Mouse (Mus musculus) embryonic facial prominence, embryonic 13.5 days (tissue): ENCODE measurements at regions not wholly inside any gene's neighbourhood (a gene's known extent, or its start where the extent isn't known, plus 50 kb on each side); places are given as distances from the start of the nearest gene placed in this dataset.
"Not testable (repeated sequence)": the region's sequence is repeated elsewhere in the genome, so short reads cannot be mapped to it uniquely, and the experiment has no call there.

Experiments used
- ATAC-seq: fragments of 200-750 bp; cut with Nextera tagmentation; 2 replicates; pipeline ENCODE4 v1.8.0; 2017; ENCODE audit warnings: low read depth; ENCODE audit not compliant: insufficient number of reproducible peaks, insufficient read depth, low FRiP score, low TSS enrichment
- H3K27ac ChIP-seq: fragments of 300-500 bp; sonication (generic); 2 replicates; pipeline ENCODE4 v1.5.1; 2015; ENCODE audit warnings: moderate library complexity, mild to moderate bottlenecking, inconsistent platforms
- H3K27me3 ChIP-seq: fragments of 300-500 bp; sonication (generic); 2 replicates; pipeline ENCODE4 v1.6.1; 2015; ENCODE audit warnings: mild to moderate bottlenecking, inconsistent platforms
- H3K36me3 ChIP-seq: fragments of 300-500 bp; sonication (generic); 2 replicates; pipeline ENCODE4 v1.6.1; 2015; ENCODE audit warnings: mild to moderate bottlenecking, inconsistent platforms
- H3K4me1 ChIP-seq: fragments of 300-500 bp; sonication (generic); 2 replicates; pipeline ENCODE4 v1.6.1; 2015; ENCODE audit warnings: inconsistent platforms
- H3K4me2 ChIP-seq: fragments of 300-500 bp; sonication (generic); 2 replicates; pipeline ENCODE4 v1.6.1; 2015; ENCODE audit warnings: moderate library complexity, mild to moderate bottlenecking, inconsistent platforms
- H3K4me3 ChIP-seq: fragments of 300-500 bp; sonication (generic); 2 replicates; pipeline ENCODE4 v1.5.1; 2015; ENCODE audit warnings: mild to moderate bottlenecking, inconsistent platforms
- H3K9ac ChIP-seq: fragments of 300-500 bp; sonication (generic); 2 replicates; pipeline ENCODE4 v1.6.1; 2015; ENCODE audit warnings: mild to moderate bottlenecking, inconsistent platforms
- H3K9me3 ChIP-seq: fragments of 300-500 bp; sonication (generic); 2 replicates; pipeline ENCODE4 v1.6.1; 2016; ENCODE audit warnings: inconsistent platforms
- WGBS: fragments of 180-500 bp; shearing (Covaris S2); methylation state at CpG from one replicate; pipeline ENCODE4 v1.1.7; 2015; ENCODE audit warnings: mixed read lengths; 5-methylcytosine and 5-hydroxymethylcytosine counted together

DNA sequence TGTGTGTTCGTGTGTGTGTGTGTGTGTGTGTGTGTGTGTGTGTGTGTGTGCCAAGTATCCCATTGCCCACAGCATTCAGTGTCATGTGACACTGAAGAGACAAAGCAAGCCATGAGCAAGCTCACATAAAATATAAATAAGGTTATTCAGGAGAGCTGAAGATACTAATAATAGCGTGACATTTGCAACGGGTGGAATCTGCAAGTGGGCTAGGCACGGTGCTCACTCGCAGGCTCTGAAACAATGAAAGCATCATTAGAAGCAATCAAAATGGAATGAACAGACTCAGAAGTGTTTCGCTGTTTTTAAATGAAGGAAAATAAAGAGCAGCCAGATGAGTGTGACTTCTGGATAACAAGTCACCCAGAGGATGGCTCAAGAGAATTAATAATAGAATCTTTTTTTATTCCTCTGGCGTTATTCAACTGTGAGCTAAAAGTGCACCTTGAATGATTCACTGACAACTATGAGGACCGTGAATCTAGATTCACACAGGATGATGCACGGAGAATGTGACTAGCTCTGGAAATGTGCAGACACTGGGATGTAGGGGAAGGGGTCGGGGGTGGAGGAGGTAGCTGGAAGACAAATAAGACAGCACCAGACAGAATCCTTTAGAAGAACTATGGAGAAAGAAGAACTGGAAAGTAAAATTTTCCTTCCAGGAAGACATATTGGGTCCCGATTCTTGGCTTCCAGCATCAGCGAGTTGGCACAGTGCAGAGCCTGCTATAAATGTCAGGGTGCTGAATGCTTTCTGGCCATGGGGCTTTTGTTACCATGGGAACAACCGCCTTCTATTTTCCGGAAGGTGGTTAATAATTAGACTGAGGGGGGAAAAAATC lies 55.3 kb downstream of the Actbl2 start:
- Histone ChIP-seq H3K36me3 (no peaks in the 10 kb centered on the region), H3K4me3 (no peak overlapping the region), H3K4me1 (no peaks in the 10 kb centered on the region), H3K9ac (no peak overlapping the region), H3K9me3 (no peaks in the 10 kb centered on the region; the same call in 1 of the 2 replicates), H3K4me2 (no peak overlapping the region), H3K27me3 (no peaks in the 10 kb centered on the region), H3K27ac (no peak overlapping the region)
- WGBS, result 79% methylated on average over 14 of the region's 14 CpGs
- no peak for ATAC-seq

DNA sequence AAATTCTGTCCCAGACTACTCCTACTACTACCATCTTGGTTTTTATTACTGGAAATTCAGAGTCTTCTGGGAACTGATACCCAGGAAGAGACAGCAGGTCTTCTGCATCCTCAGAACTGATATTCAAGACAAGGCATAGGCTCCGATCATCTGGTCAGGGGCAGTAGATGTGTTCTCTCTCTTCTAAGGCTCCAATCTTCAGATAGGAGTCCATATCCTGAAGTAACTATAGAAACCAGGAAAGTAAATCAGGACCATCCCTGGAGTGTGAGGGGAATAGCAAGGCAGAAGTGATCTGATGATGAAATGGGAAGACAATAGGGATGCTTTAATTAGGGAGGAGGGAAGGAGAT lies 55.9 kb downstream of the Actbl2 start:
- Histone ChIP-seq H3K9me3 (no peaks in the 10 kb centered on the region; the same call in 1 of the 2 replicates), H3K4me2 (no peak overlapping the region), H3K4me3 (no peak overlapping the region), H3K27ac (no peak overlapping the region), H3K4me1 (no peaks in the 10 kb centered on the region), H3K36me3 (no peaks in the 10 kb centered on the region), H3K27me3 (no peaks in the 10 kb centered on the region), H3K9ac (no peak overlapping the region)
- no peak for ATAC-seq
- 95% methylated on average over 1 of the region's 1 CpGs for WGBS

DNA sequence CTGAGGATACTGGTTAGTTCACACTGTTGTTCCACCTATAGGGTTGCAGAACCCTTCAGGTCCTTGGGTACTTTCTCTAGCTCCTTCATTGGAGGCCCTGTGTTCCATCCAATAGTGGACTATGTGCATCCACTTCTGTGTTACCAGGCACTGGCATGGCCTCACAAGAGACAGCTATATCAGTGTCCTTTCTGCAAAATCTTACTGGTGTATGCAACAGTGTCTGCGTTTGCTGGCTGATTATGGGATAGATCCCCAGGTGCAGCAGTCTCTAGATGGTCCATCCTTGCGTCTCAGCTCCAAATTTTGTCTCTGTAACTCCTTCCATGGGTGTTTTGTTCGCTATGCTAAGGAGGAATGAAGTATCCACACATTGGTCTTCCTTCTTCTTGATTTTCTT lies 58.7 kb downstream of the Actbl2 start:
- not testable (repeated sequence) for H3K9ac ChIP-seq, H3K27ac ChIP-seq, H3K27me3 ChIP-seq, H3K4me3 ChIP-seq, H3K36me3 ChIP-seq, H3K4me1 ChIP-seq, H3K4me2 ChIP-seq, H3K9me3 ChIP-seq, ATAC-seq
- 83% methylated on average over 3 of the region's 3 CpGs for WGBS

DNA sequence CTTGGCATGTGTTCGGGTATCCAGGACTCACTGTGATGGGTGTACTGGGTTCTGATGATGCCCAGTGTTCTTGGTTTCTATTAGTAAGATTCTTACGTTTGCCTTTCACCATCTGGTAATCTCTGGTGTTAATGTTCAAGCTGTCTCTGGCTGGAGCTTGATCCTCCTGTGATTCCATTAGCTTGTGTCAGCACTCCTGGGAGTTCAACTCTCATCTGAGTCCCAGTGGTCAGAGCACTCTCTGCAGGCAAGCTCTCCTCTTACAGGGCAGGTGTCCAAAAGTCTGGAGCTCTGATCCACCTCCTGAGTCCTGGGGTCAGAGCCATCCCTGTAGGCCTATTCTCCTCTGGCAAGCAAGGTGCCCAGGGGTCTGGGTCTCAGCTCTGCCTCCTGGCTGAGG lies 63.1 kb downstream of the Actbl2 start:
- H3K9ac ChIP-seq, H3K36me3 ChIP-seq, H3K27ac ChIP-seq, ATAC-seq, H3K4me1 ChIP-seq, H3K4me2 ChIP-seq, H3K27me3 ChIP-seq, H3K9me3 ChIP-seq, H3K4me3 ChIP-seq: not testable (repeated sequence)
- WGBS, result 94% methylated on average over 2 of the region's 2 CpGs

DNA sequence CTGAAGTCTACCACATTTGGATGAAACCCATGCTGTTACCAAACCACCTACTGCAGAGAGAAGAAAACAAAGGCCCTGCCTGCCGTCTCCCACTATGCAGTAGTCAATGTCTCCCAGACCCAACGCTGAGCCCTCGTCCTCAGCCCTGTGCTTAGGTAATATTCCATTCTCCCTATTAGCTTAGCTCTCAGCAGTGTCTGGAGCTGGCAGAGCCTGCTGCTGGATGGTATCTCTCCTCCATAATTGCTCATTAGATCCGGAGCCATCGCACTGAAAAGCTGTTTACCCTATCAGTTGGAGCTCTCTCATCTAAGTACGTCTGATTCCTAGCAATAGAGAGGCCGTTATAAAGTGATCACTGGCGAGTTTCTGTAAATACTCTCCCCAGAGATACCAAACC lies 68.4 kb downstream of the Actbl2 start:
- Histone ChIP-seq H3K4me3 (no peak overlapping the region), H3K36me3 (no peaks in the 10 kb centered on the region), H3K4me2 (no peak overlapping the region), H3K27ac (no peak overlapping the region), H3K27me3 (no peaks in the 10 kb centered on the region), H3K9me3 (no peaks in the 10 kb centered on the region), H3K4me1 (0 out of 2 replicates have a peak, but pooled peaks cover 6% of the 10 kb centered on the region), H3K9ac (no peak overlapping the region)
- ATAC-seq, result no peak
- 74% methylated on average over 8 of the region's 8 CpGs for WGBS

DNA sequence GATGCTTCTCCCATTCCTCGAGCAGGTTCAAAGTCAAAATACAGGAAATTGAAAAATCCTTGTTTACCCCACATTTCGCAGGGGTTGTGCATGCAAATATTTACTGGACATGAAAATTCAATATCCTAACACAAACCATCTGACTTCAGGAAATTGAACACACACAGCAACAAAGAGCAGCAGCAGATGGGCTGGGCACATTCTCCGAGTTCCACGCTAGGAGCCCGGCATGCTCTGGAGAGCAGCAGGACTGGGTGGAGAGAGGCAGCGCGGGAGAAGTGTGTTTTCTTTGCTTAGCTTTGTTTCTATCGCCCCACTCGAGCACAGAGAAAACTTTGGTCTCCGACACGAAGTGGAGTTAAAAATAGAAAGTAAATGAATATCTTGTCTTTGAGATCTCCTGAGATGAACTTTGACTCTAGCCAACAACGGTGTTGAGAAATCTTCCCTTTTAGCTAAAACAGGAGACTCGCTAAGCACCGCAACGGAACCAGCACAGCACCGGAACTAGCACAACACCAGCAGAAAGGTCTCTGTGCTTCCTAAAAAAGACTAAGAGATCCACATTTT lies 71.4 kb downstream of the Actbl2 start:
- Histone ChIP-seq H3K36me3 (no peaks in the 10 kb centered on the region), H3K27me3 (no peaks in the 10 kb centered on the region), H3K27ac (peak overlapping the region; percentile 80), H3K4me2 (no peak overlapping the region), H3K4me1 (peaks cover 10% of the 10 kb centered on the region), H3K4me3 (no peak overlapping the region), H3K9me3 (no peaks in the 10 kb centered on the region), H3K9ac (no peak overlapping the region)
- WGBS, result 47% methylated on average over 16 of the region's 16 CpGs
- ATAC-seq, result no peak

DNA sequence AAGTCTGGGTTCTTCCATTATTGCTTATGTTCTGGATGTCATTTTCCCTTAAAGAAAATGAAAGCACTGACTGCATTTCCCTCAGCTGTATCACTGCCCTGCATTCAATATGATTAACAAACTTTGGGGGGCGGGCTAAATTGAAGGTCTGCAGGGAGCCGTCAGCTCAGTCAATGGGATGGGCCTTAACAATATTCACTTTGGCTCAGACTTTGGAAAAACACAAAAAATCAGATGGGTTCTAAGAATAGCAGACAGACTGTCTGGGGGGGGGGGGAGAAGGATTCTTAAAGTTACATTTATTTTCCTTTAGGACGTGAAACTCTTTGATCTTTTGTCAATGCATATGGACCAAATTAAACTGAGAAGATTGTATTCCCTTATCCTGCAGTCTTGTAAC lies 78.2 kb downstream of the Actbl2 start:
- Histone ChIP-seq H3K4me3 (no peak overlapping the region), H3K4me2 (no peak overlapping the region), H3K27me3 (no peaks in the 10 kb centered on the region), H3K27ac (no peak overlapping the region), H3K9ac (no peak overlapping the region), H3K36me3 (no peaks in the 10 kb centered on the region), H3K9me3 (no peaks in the 10 kb centered on the region), H3K4me1 (peaks cover 12% of the 10 kb centered on the region)
- ATAC-seq, result no peak
- WGBS, result 34% methylated on average over 3 of the region's 3 CpGs

DNA sequence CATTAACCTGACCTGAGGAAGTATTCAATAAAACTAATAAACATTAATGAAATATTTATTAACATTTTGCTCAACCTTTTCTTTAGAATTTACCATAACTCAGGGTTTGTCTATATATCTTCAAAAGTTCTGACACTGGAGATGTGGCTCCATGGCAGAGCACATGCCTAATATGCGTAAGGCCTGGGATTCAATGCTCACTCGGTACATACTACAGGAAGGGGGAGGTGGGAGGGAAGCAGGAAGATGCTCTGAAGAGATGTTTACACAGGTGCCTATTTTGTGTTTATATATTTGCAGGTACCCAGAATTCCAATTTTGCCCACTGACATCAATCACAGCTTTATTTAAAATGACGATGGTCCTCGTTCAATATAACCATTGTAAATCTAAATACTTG lies 79.0 kb downstream of the Actbl2 start:
- H3K4me3 ChIP-seq, result no peak overlapping the region
- H3K4me2 ChIP-seq, result no peak overlapping the region
- H3K27me3 ChIP-seq, result no peaks in the 10 kb centered on the region
- peaks cover 12% of the 10 kb centered on the region for H3K4me1 ChIP-seq
- no peak for ATAC-seq
- no peak overlapping the region for H3K9ac ChIP-seq
- 77% methylated on average over 4 of the region's 4 CpGs for WGBS
- no peaks in the 10 kb centered on the region for H3K9me3 ChIP-seq
- H3K27ac ChIP-seq, result no peak overlapping the region
- H3K36me3 ChIP-seq, result no peaks in the 10 kb centered on the region

DNA sequence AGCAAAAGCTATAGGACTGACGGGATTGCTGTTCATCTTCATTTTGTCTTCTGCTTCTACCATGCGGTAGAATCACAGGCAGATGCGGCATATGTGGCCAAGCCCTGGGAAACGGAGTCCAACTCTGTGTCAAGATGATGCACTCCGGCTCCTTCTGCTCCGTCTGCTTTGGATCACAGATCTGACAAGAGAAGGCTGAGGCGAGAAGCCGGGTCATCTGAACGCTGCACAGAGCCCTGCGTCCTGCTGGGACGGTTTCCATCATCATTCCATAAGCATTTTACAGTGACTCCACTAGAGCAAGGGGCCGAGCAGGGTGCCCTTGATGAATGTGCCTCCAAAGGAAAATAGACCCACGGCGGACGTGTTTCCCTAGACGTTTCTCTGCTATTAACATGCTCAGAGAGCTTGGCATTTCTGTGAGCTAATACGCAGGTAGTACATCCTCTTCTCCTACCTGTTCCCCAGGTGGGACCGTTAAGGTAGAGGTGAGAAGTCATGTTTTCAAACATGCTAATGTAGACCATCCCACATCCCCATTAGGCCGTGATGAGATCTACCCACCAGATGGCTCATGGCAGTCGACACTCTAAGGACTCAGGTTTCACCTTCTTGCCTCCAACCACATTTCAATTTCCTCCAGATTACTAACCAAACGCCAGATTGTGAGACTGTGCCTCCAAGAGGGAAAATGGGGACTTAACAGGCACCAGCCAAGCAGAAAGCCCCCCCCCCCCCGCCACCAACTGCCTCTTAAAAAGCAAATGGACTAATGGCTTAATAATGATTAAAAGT lies 79.6 kb downstream of the Actbl2 start:
- H3K27me3 ChIP-seq, result no peaks in the 10 kb centered on the region
- H3K4me1 ChIP-seq, result peaks cover 10% of the 10 kb centered on the region
- H3K36me3 ChIP-seq, result no peaks in the 10 kb centered on the region
- H3K4me3 ChIP-seq, result no peak overlapping the region
- H3K27ac ChIP-seq, result peak overlapping the region; percentile 23; the same call in 1 of the 2 replicates
- no peaks in the 10 kb centered on the region for H3K9me3 ChIP-seq
- ATAC-seq, result no peak
- H3K4me2 ChIP-seq, result no peak overlapping the region
- WGBS, result 64% methylated on average over 22 of the region's 22 CpGs
- no peak overlapping the region for H3K9ac ChIP-seq

DNA sequence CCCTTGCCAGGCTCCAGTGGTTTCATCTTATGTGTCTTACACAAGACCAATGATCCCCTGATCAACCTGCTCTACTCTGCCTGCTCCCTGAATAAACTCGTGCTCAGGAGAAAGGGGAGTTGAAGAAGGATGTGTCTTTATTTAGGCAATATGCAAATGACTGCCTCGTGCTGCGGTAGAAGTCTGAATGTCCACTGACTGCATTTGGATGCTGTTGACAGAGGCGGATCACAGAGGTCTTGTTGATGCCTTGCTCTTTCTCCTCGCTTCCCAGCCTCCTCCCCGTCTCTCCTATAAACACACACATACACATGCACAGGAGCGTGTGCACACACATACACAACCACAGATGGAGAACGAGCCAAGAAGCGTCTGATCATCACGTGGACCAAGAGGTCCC lies 90.2 kb downstream of the Actbl2 start:
- no peak overlapping the region for H3K27ac ChIP-seq
- H3K9ac ChIP-seq, result no peak overlapping the region
- no peaks in the 10 kb centered on the region for H3K9me3 ChIP-seq
- no peak overlapping the region for H3K4me3 ChIP-seq
- no peaks in the 10 kb centered on the region for H3K27me3 ChIP-seq
- 79% methylated on average over 10 of the region's 10 CpGs for WGBS
- H3K4me1 ChIP-seq, result no peaks in the 10 kb centered on the region
- H3K36me3 ChIP-seq, result no peaks in the 10 kb centered on the region
- no peak overlapping the region for H3K4me2 ChIP-seq
- ATAC-seq, result no peak

DNA sequence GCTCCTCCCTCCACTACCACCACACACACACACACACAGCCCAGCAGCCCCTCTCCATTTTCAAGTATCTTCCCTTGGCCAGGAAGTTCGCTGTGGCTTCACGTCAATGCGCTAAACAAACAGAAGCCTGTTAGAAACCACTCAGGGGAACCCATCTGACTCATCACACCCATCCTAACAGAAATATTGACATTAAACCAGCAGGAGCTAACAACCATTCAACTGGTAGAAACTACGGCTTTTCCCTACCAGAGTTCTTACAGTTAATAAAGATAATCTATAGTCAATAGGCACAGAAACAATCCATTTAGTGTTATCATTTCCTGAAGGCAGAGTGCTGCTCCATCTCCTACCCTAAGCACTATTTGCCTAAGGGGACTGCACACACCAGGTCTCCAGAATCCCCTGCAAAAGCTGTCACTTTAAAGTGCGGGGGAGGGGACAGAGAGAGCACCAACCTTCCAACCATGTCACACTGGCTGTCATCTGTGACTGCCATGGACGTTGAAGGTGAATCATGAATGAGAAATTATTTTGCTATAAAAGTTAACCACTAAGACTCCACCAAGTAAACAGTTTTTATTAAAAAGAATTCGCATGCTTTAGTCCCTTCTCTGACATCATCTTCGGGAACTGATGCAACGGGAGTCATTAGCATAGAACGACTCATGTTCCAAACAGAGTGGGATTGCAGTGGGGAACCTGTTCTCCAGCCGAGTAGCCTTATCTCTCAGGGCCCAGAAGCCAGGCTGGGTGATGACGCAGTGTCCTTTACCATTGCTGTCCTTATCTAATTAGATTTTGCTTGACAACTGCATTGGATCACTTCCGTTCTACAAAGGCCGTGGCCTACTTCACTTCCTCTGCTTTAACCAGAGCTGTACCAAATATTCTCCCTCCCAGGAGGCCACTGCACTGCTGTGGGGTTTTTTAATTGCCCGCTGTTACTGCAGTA lies 91.0 kb downstream of the Actbl2 start:
- Histone ChIP-seq H3K4me1 (no peaks in the 10 kb centered on the region), H3K4me2 (no peak overlapping the region), H3K4me3 (no peak overlapping the region), H3K36me3 (no peaks in the 10 kb centered on the region), H3K27ac (no peak overlapping the region), H3K9ac (no peak overlapping the region), H3K27me3 (no peaks in the 10 kb centered on the region), H3K9me3 (no peaks in the 10 kb centered on the region)
- WGBS, result 68% methylated on average over 15 of the region's 15 CpGs
- ATAC-seq, result no peak
